Mouse (Mus musculus): ENCODE results near the gene Mepce.

Mepce gene

DNA sequence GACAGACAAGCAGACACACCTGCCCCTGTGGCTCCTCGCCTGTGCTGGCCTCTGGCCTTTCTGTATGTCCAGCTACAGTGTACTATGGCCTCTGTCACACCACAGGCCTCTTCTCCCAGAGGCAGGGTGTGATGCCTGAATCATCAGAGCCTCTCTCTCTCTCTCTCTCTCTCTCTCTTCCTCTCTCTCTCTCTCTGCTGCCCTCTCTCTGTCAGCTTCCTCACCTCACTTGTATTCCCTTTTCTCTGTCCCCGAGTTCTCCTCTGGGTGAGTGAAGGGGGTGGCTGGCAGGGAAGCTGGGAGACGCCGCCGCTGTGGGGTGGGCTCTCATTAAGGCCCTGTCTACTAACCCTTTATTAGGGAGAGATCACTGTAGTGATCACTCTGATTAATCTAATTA is 48.9 kb downstream of the Mepce start:
- no peak for DNase-seq

DNA sequence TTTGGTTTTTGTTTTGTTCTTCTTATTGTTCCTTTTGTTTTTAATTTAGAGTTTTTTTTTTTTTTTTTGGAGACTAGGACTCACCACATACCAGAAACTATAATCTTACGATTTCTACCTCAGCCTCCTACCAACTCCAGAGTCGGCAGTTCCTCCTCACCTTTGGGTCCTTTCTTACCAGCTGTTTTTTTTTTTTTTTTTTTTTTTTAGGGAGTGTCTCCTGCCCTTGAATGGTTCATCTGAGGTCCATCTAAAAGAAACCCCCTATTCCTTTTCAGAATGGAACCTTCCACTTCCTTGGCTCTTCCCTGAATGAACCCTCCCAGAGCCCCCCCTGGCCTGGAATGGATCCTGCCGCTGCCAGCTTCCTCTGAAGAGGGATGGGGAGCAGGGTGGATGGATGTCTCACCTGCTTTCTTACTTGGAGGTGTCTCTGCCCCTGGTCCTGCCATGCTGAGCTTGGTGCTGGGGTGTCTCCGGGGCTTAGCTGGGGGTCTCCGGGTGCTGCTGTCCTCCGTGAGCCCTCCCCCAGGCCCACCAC is 50.0 kb downstream of the Mepce start:
- peak; percentile 49 for DNase-seq

DNA sequence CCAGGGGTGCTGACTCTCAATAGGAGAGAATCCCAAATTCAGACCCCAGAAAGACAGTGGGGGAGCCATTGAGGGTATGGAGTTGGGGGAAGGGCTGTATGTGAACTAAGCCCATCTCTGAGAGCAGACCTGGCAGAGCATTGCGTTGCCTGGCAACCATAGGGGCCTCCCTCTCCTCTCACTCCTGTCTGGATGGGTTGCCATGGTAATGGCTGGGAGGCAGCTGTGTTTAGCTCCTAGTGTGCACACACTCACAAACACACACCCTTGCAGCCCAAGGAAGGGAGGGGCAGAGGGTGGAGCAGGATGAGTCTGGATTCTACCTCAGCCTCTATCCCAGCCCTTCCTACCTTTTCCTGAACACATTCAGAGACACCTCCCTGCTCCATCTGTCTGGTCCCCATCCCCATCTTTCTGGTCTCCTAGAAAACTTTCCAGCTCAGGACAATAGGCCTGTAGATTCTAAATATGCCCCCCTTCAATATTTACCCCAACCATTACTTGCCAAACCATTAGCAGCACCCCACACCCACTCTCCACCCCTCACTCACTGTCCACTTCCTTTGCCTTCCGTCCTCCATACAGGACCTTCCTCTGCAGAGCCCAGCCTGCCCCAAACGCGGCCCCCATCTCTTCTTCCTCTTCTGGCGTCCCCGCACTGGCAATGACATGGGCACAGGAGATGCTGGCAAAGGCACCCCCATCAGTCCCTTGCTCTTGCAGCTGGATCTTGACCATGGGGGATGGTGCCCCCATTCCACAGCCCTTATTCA is 53.0 kb downstream of the Mepce start:
- DNase-seq, result peak; percentile 84

DNA sequence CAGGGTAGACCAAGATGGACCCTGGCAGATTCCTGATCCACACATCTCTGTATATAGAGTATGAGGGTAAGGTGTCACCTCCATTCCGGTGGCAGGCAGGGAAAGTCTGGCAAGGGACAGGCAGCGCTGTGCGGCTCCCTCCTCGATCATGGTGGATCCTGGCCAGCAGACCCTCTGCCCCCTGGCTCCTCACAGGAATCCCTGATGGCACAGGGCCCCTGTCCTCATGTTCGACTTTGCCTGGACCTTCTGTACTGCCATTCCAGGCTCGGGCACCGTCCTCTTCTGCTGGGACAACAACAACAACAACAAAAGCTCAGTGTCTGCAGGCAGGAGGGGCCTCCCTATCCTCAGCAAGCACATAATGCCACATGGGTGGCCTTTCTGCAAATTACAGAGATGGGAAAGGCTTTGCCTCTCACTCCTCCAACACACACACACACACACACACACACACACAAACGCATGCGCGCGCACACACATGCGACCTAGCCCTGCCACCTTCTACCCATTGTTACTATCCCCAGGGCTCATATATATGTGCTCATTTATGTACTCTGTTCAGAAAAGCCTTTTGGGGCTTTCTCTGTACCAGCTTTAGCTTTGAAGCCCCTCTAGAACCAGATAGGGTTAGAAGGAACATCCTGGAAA is 53.7 kb downstream of the Mepce start:
- peak; percentile 54 for DNase-seq

All from right cerebral cortex, postnatal 4 days (tissue).